Mouse (Mus musculus) limb, embryonic 14.5 days (tissue): ENCODE data around the gene Ap5b1. TPM values are rescaled to one million over a fixed set of nuclear protein-coding genes. Genes with fewer than 3 reads are reported as not detected.
A peak's percentile ranks its signal among the peaks of the same experiment; 100 is the strongest.

Source experiments
- ATAC-seq: fragments of 200-750 bp; cut with Nextera tagmentation; 2 replicates; pipeline ENCODE4 v1.8.0; 2017; ENCODE audit warnings: low read depth, moderate number of reproducible peaks, moderate TSS enrichment; ENCODE audit not compliant: low FRiP score
- DNase-seq: peaks from one replicate; pipeline ENCODE4 v3.0.0-alpha.2; 2015; ENCODE audit warnings: low spot score
- H3K27ac ChIP-seq: fragments of 300-500 bp; sonication (generic); replicated peaks from 2 replicates; pipeline ENCODE4 v1.5.1; 2014; ENCODE audit warnings: low read depth, mild to moderate bottlenecking, low read length, moderate library complexity, mixed read lengths
- H3K27me3 ChIP-seq: fragments of 300-500 bp; sonication (generic); 2 replicates; pipeline ENCODE4 v1.6.1; 2014; ENCODE audit warnings: low read length, mixed read lengths; ENCODE audit not compliant: control insufficient read depth, insufficient read depth
- H3K36me3 ChIP-seq: fragments of 300-500 bp; sonication (generic); 2 replicates; pipeline ENCODE4 v1.6.1; 2014; ENCODE audit warnings: mild to moderate bottlenecking, low read length, moderate library complexity, mixed read lengths; ENCODE audit not compliant: control insufficient read depth, insufficient read depth
- H3K4me1 ChIP-seq: fragments of 300-500 bp; sonication (generic); 2 replicates; pipeline ENCODE4 v1.6.1; 2014; ENCODE audit warnings: antibody characterized with exemption, low read length, mixed read lengths; ENCODE audit not compliant: control insufficient read depth, insufficient read depth
- H3K4me2 ChIP-seq: fragments of 300-500 bp; sonication (generic); replicated peaks from 2 replicates; pipeline ENCODE4 v1.6.1; 2014; ENCODE audit warnings: low read depth, mild to moderate bottlenecking, low read length, moderate library complexity; ENCODE audit not compliant: severe bottlenecking
- H3K4me3 ChIP-seq: fragments of 300-500 bp; sonication (generic); replicated peaks from 2 replicates; pipeline ENCODE4 v1.5.1; 2014; ENCODE audit warnings: low read length
- H3K9ac ChIP-seq: fragments of 300-500 bp; sonication (generic); 2 replicates; pipeline ENCODE4 v1.6.1; 2014; ENCODE audit warnings: mild to moderate bottlenecking, low read depth, low read length, moderate library complexity; ENCODE audit not compliant: severe bottlenecking
- H3K9me3 ChIP-seq: fragments of 300-500 bp; sonication (generic); 2 replicates; pipeline ENCODE4 v1.6.1; 2016; ENCODE audit warnings: low read length; ENCODE audit not compliant: control insufficient read depth
- POLR2A ChIP-seq: fragments of 200-500 bp; IDR thresholded peaks from 2 replicates; pipeline ENCODE4 v1.8.0; 2012; ENCODE audit warnings: inconsistent platforms, mild to moderate bottlenecking, moderate library complexity, borderline replicate concordance; ENCODE audit not compliant: insufficient read depth, insufficient read length; ENCODE audit errors: extremely low read depth
- WGBS: fragments of 180-500 bp; shearing (Covaris S2); extraction: QIAGEN DNeasy Blood & Tissue Kit; methylation state at CpG from one replicate; pipeline ENCODE4 v1.1.7; 2014; 5-methylcytosine and 5-hydroxymethylcytosine counted together
- polyA plus RNA-seq, 2 experiments: library from polyadenylated mRNA; depleted of rRNA in 1 of 2; stranded (reverse) in 1 of 2; unstranded in 1 of 2; fragments of >200 nt; fragmentation: Nextera tagmentation in 1 of 2; extraction: Ambion mirVana in 1 of 2; gene quantifications; 2 replicates each; pipeline versions ENCODE4 v1.2.1 to v1.2.3; 2012 to 2014

Ap5b1 gene
- polyA plus RNA-seq, 2 experiments = 2.6 to 3.1 TPM

DNA sequence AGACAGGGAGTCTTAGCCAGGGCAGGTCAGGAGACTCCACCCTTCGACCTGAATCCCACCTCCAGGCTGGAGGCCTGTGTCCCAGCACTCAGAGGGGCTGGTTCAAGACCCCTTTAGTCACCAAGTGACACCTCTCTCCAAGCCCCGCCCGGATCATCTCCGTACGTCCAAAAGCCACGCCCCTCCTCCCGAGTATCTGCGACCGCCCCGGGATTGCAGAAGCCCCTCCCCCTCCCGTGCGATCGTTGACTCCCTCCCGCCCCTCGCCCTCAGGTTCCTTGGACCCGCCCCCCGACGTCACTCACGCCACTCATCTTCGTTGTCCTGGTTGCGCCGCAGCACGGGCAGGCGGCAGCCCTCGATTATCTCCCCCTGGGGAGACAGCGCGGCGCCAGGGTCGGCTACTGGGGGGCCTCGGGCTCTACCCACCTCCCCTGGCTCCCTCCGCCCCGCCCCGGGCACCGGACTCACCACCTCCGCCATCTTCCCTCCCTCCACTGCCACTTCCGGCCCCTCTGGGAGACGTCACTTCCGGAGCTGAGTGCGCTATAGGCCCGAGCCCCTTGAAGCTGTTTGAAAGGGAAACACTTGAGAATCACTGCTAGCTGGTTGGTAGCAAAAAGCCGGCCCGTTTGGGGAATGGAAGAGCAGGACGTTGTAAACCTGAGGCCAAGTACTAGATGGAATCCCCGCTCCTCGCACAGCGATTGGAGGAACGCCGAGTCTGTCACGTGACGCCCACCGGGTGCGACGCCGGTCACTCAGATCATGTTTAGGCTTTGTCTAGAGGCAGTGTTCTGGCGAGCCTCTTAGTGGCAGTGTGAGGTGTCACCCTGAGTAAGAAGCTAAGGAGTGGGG, 42.0 kb downstream of the Ap5b1 start, which contains the start of gene Kat5:
TSS of gene Kat5 (minus strand) at position 691 of the 858 bp plus-strand sequence.
- TF ChIP-seq POLR2A = peak; percentile 80; the same call in 1 of the 2 replicates

GRCm38 (mm10) chr19:5611973-5612372, 44.1 kb downstream of the Ap5b1 start:
- Histone ChIP-seq H3K4me1 (peaks cover 17% of the 10 kb centered on the region), H3K9ac (no peak overlapping the region), H3K9me3 (no peaks in the 10 kb centered on the region), H3K27ac (no peak overlapping the region), H3K4me2 (no peak overlapping the region), H3K4me3 (no peak overlapping the region), H3K36me3 (peaks cover 20% of the 10 kb centered on the region), H3K27me3 (no peaks in the 10 kb centered on the region)
- DNase-seq = no peak
- ATAC-seq = no peak
- WGBS = 94% methylated on average over 1 of the region's 1 CpGs
- no peak for TF ChIP-seq POLR2A

More for the DNA sequence above, 42.0 kb downstream of the Ap5b1 start, which contains the start of gene Kat5:
- DNase-seq (peak; percentile 91), ATAC-seq (peak; percentile 92)
- WGBS = 1% methylated on average over 48 of the region's 55 CpGs
- H3K27ac ChIP-seq = peak within 1 kb of the TSS; percentile 99
- peak within 1 kb of the TSS; percentile 61 for H3K4me2 ChIP-seq
- H3K36me3 ChIP-seq = peaks cover 42% of the 10 kb centered on the region
- H3K4me1 ChIP-seq = peaks cover 17% of the 10 kb centered on the region
- H3K27me3 ChIP-seq = no peaks in the 10 kb centered on the region
- H3K9ac ChIP-seq = peak within 1 kb of the TSS; percentile 85
- H3K9me3 ChIP-seq = no peaks in the 10 kb centered on the region
- H3K4me3 ChIP-seq = peak within 1 kb of the TSS; percentile 76

- H3K27me3 ChIP-seq = no peaks in the 10 kb centered on the region
- no peak overlapping the region for H3K27ac ChIP-seq
- 79% methylated on average over 3 of the region's 3 CpGs for WGBS
- ATAC-seq (no peak), DNase-seq (no peak)
- H3K9me3 ChIP-seq = no peaks in the 10 kb centered on the region
- no peak overlapping the region for H3K9ac ChIP-seq
- H3K36me3 ChIP-seq = peaks cover 11% of the 10 kb centered on the region
- peaks cover 17% of the 10 kb centered on the region for H3K4me1 ChIP-seq
- H3K4me2 ChIP-seq = no peak overlapping the region
- no peak for TF ChIP-seq POLR2A
- no peak overlapping the region for H3K4me3 ChIP-seq
Measured at GRCm38 (mm10) chr19:5612762-5613411, 45.1 kb downstream of the Ap5b1 start.

- Histone ChIP-seq H3K4me2 (no peak overlapping the region), H3K36me3 (no peaks in the 10 kb centered on the region), H3K9ac (no peak overlapping the region), H3K27me3 (no peaks in the 10 kb centered on the region), H3K9me3 (no peaks in the 10 kb centered on the region), H3K27ac (no peak overlapping the region), H3K4me1 (peaks cover 8% of the 10 kb centered on the region; the same call in 1 of the 2 replicates), H3K4me3 (no peak overlapping the region)
- no peak for DNase-seq
- TF ChIP-seq POLR2A = no peak
- no peak for ATAC-seq
- 62% methylated on average over 2 of the region's 2 CpGs for WGBS
Measured at GRCm38 (mm10) chr19:5614953-5615352, 47.1 kb downstream of the Ap5b1 start.

DNA sequence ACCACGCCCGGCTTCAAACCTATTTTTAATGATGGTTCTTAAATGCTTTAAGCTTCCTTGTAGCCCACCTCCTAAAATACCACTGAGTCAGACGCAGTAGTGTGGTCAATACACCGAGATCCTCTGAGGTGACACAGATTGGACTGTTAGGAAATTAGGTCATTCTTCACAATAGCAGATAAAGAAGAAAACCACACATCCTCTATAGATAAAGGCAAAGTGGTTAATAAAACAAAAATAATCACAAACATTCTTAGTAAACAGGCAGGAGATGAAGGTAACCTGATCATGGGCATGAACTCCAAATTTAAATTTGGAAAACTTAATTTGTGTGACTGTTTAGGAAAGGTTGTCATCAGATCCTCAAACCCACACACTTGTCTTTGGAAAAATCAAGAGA, 52.2 kb downstream of the Ap5b1 start:
- ATAC-seq (no peak), DNase-seq (no peak)
- 81% methylated on average over 4 of the region's 4 CpGs for WGBS
- H3K9ac ChIP-seq = no peak overlapping the region
- H3K9me3 ChIP-seq = no peaks in the 10 kb centered on the region
- no peak overlapping the region for H3K4me3 ChIP-seq
- H3K4me2 ChIP-seq = no peak overlapping the region
- no peaks in the 10 kb centered on the region for H3K4me1 ChIP-seq
- no peak overlapping the region for H3K27ac ChIP-seq
- no peaks in the 10 kb centered on the region for H3K36me3 ChIP-seq
- H3K27me3 ChIP-seq = no peaks in the 10 kb centered on the region
- TF ChIP-seq POLR2A = no peak

Other genes starting within 250 kb of the Ap5b1 start
- not detected in 2 replicates for gene Catsper1, start 232.3 kb upstream of the Ap5b1 start, polyA plus RNA-seq (2012; rRNA removed)
- gene Catsper1, start 232.3 kb upstream of the Ap5b1 start, polyA plus RNA-seq (2014; fragmentation: Nextera tagmentation; extraction: Ambion mirVana) = not detected in 2 replicates
- gene Cst6, start 218.5 kb upstream of the Ap5b1 start, polyA plus RNA-seq (2012; rRNA removed) = 1.6 and 3.0 TPM in 2 replicates
- 4.6 and 8.5 TPM in 2 replicates for gene Cst6, start 218.5 kb upstream of the Ap5b1 start, polyA plus RNA-seq (2014; fragmentation: Nextera tagmentation; extraction: Ambion mirVana)
- 39.4 and 41.8 TPM in 2 replicates for gene Eif1ad, start 201.3 kb upstream of the Ap5b1 start, polyA plus RNA-seq (2012; rRNA removed)
- gene Eif1ad, start 201.3 kb upstream of the Ap5b1 start, polyA plus RNA-seq (2014; fragmentation: Nextera tagmentation; extraction: Ambion mirVana) = 43.5 and 43.7 TPM in 2 replicates
- gene Banf1, start 200.9 kb upstream of the Ap5b1 start, polyA plus RNA-seq (2012; rRNA removed) = 222 and 265 TPM in 2 replicates
- gene Banf1, start 200.9 kb upstream of the Ap5b1 start, polyA plus RNA-seq (2014; fragmentation: Nextera tagmentation; extraction: Ambion mirVana) = 411 and 420 TPM in 2 replicates
- gene Sart1, start 179.3 kb upstream of the Ap5b1 start, polyA plus RNA-seq (2012; rRNA removed) = 49.7 and 66.4 TPM in 2 replicates
- gene Sart1, start 179.3 kb upstream of the Ap5b1 start, polyA plus RNA-seq (2014; fragmentation: Nextera tagmentation; extraction: Ambion mirVana) = 67.1 and 76.1 TPM in 2 replicates
- gene Tsga10ip, start 165.5 kb upstream of the Ap5b1 start, polyA plus RNA-seq (2012; rRNA removed) = 0.13 and 0.14 TPM in 2 replicates
- gene Tsga10ip, start 165.5 kb upstream of the Ap5b1 start, polyA plus RNA-seq (2014; fragmentation: Nextera tagmentation; extraction: Ambion mirVana) = 0.18 TPM in 1 of 2 replicates, not detected in the other
- gene Drap1, start 143.0 kb upstream of the Ap5b1 start, polyA plus RNA-seq (2012; rRNA removed) = 163 and 236 TPM in 2 replicates
- 219 and 233 TPM in 2 replicates for gene Drap1, start 143.0 kb upstream of the Ap5b1 start, polyA plus RNA-seq (2014; fragmentation: Nextera tagmentation; extraction: Ambion mirVana)
- 97.5 and 132 TPM in 2 replicates for gene AI837181, start 142.9 kb upstream of the Ap5b1 start, polyA plus RNA-seq (2012; rRNA removed)
- 57.1 and 61.9 TPM in 2 replicates for gene AI837181, start 142.9 kb upstream of the Ap5b1 start, polyA plus RNA-seq (2014; fragmentation: Nextera tagmentation; extraction: Ambion mirVana)
- 0.06 and 0.09 TPM in 2 replicates for gene Fosl1, start 120.5 kb upstream of the Ap5b1 start, polyA plus RNA-seq (2012; rRNA removed)
- not detected in 2 replicates for gene Fosl1, start 120.5 kb upstream of the Ap5b1 start, polyA plus RNA-seq (2014; fragmentation: Nextera tagmentation; extraction: Ambion mirVana)
- 6.6 and 6.9 TPM in 2 replicates for gene Ccdc85b, start 110.1 kb upstream of the Ap5b1 start, polyA plus RNA-seq (2012; rRNA removed)
- gene Ccdc85b, start 110.1 kb upstream of the Ap5b1 start, polyA plus RNA-seq (2014; fragmentation: Nextera tagmentation; extraction: Ambion mirVana) = 6.5 and 7.0 TPM in 2 replicates
- 139 and 171 TPM in 2 replicates for gene Fibp, start 107.4 kb upstream of the Ap5b1 start, polyA plus RNA-seq (2012; rRNA removed)
- gene Fibp, start 107.4 kb upstream of the Ap5b1 start, polyA plus RNA-seq (2014; fragmentation: Nextera tagmentation; extraction: Ambion mirVana) = 113 and 118 TPM in 2 replicates
- gene Ctsw, start 99.5 kb upstream of the Ap5b1 start, polyA plus RNA-seq (2012; rRNA removed) = 0.33 and 0.56 TPM in 2 replicates
- 0.96 and 1.2 TPM in 2 replicates for gene Ctsw, start 99.5 kb upstream of the Ap5b1 start, polyA plus RNA-seq (2014; fragmentation: Nextera tagmentation; extraction: Ambion mirVana)
- gene Efemp2, start 94.1 kb upstream of the Ap5b1 start, polyA plus RNA-seq (2012; rRNA removed) = 239 and 314 TPM in 2 replicates
- 193 and 202 TPM in 2 replicates for gene Efemp2, start 94.1 kb upstream of the Ap5b1 start, polyA plus RNA-seq (2014; fragmentation: Nextera tagmentation; extraction: Ambion mirVana)
- gene Mus81, start 79.6 kb upstream of the Ap5b1 start, polyA plus RNA-seq (2012; rRNA removed) = 40.8 and 53.5 TPM in 2 replicates
- 33.9 and 38.7 TPM in 2 replicates for gene Mus81, start 79.6 kb upstream of the Ap5b1 start, polyA plus RNA-seq (2014; fragmentation: Nextera tagmentation; extraction: Ambion mirVana)
- gene Cfl1, start 77.6 kb upstream of the Ap5b1 start, polyA plus RNA-seq (2012; rRNA removed) = 913 and 966 TPM in 2 replicates
- gene Cfl1, start 77.6 kb upstream of the Ap5b1 start, polyA plus RNA-seq (2014; fragmentation: Nextera tagmentation; extraction: Ambion mirVana) = 2,572 and 2,655 TPM in 2 replicates
- gene 1700020D05Rik, start 64.2 kb upstream of the Ap5b1 start, polyA plus RNA-seq (2012; rRNA removed) = 2.4 and 3.1 TPM in 2 replicates
- not detected in 2 replicates for gene 1700020D05Rik, start 64.2 kb upstream of the Ap5b1 start, polyA plus RNA-seq (2014; fragmentation: Nextera tagmentation; extraction: Ambion mirVana)
- 23.6 and 26.0 TPM in 2 replicates for gene Snx32, start 57.5 kb upstream of the Ap5b1 start, polyA plus RNA-seq (2012; rRNA removed)
- gene Snx32, start 57.5 kb upstream of the Ap5b1 start, polyA plus RNA-seq (2014; fragmentation: Nextera tagmentation; extraction: Ambion mirVana) = 9.6 and 10.5 TPM in 2 replicates
- 5.6 and 7.2 TPM in 2 replicates for gene Ovol1, start 7.4 kb upstream of the Ap5b1 start, polyA plus RNA-seq (2012; rRNA removed)
- gene Ovol1, start 7.4 kb upstream of the Ap5b1 start, polyA plus RNA-seq (2014; fragmentation: Nextera tagmentation; extraction: Ambion mirVana) = 9.9 and 12.8 TPM in 2 replicates
- 101 and 103 TPM in 2 replicates for gene Rnaseh2c, start 33.8 kb downstream of the Ap5b1 start, polyA plus RNA-seq (2012; rRNA removed)
- 95.5 and 107 TPM in 2 replicates for gene Rnaseh2c, start 33.8 kb downstream of the Ap5b1 start, polyA plus RNA-seq (2014; fragmentation: Nextera tagmentation; extraction: Ambion mirVana)
- gene Kat5, start 42.2 kb downstream of the Ap5b1 start, polyA plus RNA-seq (2012; rRNA removed) = 115 and 127 TPM in 2 replicates
- gene Kat5, start 42.2 kb downstream of the Ap5b1 start, polyA plus RNA-seq (2014; fragmentation: Nextera tagmentation; extraction: Ambion mirVana) = 27.4 and 34.6 TPM in 2 replicates
- 59.8 and 88.7 TPM in 2 replicates for gene Rela, start 69.5 kb downstream of the Ap5b1 start, polyA plus RNA-seq (2012; rRNA removed)
- 54.8 and 57.2 TPM in 2 replicates for gene Rela, start 69.5 kb downstream of the Ap5b1 start, polyA plus RNA-seq (2014; fragmentation: Nextera tagmentation; extraction: Ambion mirVana)
- 62.5 and 86.0 TPM in 2 replicates for gene Sipa1, start 95.7 kb downstream of the Ap5b1 start, polyA plus RNA-seq (2012; rRNA removed)
- gene Sipa1, start 95.7 kb downstream of the Ap5b1 start, polyA plus RNA-seq (2014; fragmentation: Nextera tagmentation; extraction: Ambion mirVana) = 27.9 and 29.1 TPM in 2 replicates
- gene Map3k11, start 120.7 kb downstream of the Ap5b1 start, polyA plus RNA-seq (2012; rRNA removed) = 30.1 and 38.9 TPM in 2 replicates
- gene Map3k11, start 120.7 kb downstream of the Ap5b1 start, polyA plus RNA-seq (2014; fragmentation: Nextera tagmentation; extraction: Ambion mirVana) = 19.0 and 20.7 TPM in 2 replicates
- gene Pcnx3, start 120.9 kb downstream of the Ap5b1 start, polyA plus RNA-seq (2012; rRNA removed) = 101 and 160 TPM in 2 replicates
- gene Pcnx3, start 120.9 kb downstream of the Ap5b1 start, polyA plus RNA-seq (2014; fragmentation: Nextera tagmentation; extraction: Ambion mirVana) = 31.8 and 32.3 TPM in 2 replicates
- 0.41 and 0.63 TPM in 2 replicates for gene Kcnk7, start 136.3 kb downstream of the Ap5b1 start, polyA plus RNA-seq (2012; rRNA removed)
- gene Kcnk7, start 136.3 kb downstream of the Ap5b1 start, polyA plus RNA-seq (2014; fragmentation: Nextera tagmentation; extraction: Ambion mirVana) = 0.65 and 0.81 TPM in 2 replicates
- gene Ehbp1l1, start 158.3 kb downstream of the Ap5b1 start, polyA plus RNA-seq (2012; rRNA removed) = 51.0 and 51.1 TPM in 2 replicates
- 20.0 and 25.4 TPM in 2 replicates for gene Ehbp1l1, start 158.3 kb downstream of the Ap5b1 start, polyA plus RNA-seq (2014; fragmentation: Nextera tagmentation; extraction: Ambion mirVana)
- 169 and 253 TPM in 2 replicates for gene Fam89b, start 161.6 kb downstream of the Ap5b1 start, polyA plus RNA-seq (2012; rRNA removed)
- 125 TPM in 2 replicates for gene Fam89b, start 161.6 kb downstream of the Ap5b1 start, polyA plus RNA-seq (2014; fragmentation: Nextera tagmentation; extraction: Ambion mirVana)
- 341 and 441 TPM in 2 replicates for gene Ltbp3, start 172.9 kb downstream of the Ap5b1 start, polyA plus RNA-seq (2012; rRNA removed)
- 99.8 and 103 TPM in 2 replicates for gene Ltbp3, start 172.9 kb downstream of the Ap5b1 start, polyA plus RNA-seq (2014; fragmentation: Nextera tagmentation; extraction: Ambion mirVana)
- gene Scyl1, start 203.4 kb downstream of the Ap5b1 start, polyA plus RNA-seq (2012; rRNA removed) = 152 and 186 TPM in 2 replicates
- gene Scyl1, start 203.4 kb downstream of the Ap5b1 start, polyA plus RNA-seq (2014; fragmentation: Nextera tagmentation; extraction: Ambion mirVana) = 78.4 and 81.1 TPM in 2 replicates